ENCODE assay signal across 19 mouse cellular contexts in genomic region chr3:92689154-92689553, GRCm38 (mm10). TPM values are rescaled to one million over a fixed set of nuclear protein-coding genes. Genes with fewer than 3 reads are reported as not detected.
DNase-seq lines count a peak whose midpoint lies in the region; TF ChIP-seq lines count a peak whose summit lies in the region.
"Not testable (repeated sequence)": the region's sequence is repeated elsewhere in the genome, so short reads cannot be mapped to it uniquely, and the experiment has no call there.
"Had no signal": no experiment of that assay in that cellular context is flagged by ENCODE, and none has a peak within 500 bp of the region (broad histone marks: within the 10 kb centered on the region; RNA-seq: fewer than 3 reads in every experiment).

No protein-coding gene starts in this region.

- not testable (repeated sequence) for TF ChIP-seq EP300 in ES-Bruce4 (IDR thresholded peaks at IDR 0.05; ENCODE audit: insufficient read depth, low read depth, low read length)

- peak; percentile 21 for DNase-seq in adrenal gland, postnatal 25 days
- DNase-seq in cerebellum, postnatal 10 days, result peak; percentile 38 to 46
- peak; percentile 90 for DNase-seq in heart, adult 11 months
- peak; percentile 30 for DNase-seq in kidney, postnatal 10 days
- peak; percentile 8 for DNase-seq in lung, postnatal 14 days
- DNase-seq in right cerebral cortex, postnatal 10 days (ENCODE audit: low spot score in 2 of 2), result peak; percentile 19 to 22
- peak; percentile 11 for DNase-seq in urinary bladder, postnatal 14 days (ENCODE audit: low spot score)

- TF ChIP-seq CTCF in ES-Bruce4 (IDR thresholded peaks at IDR 0.05; ENCODE audit: low read depth, low read length), result not testable (repeated sequence)

- TF ChIP-seq POLR2A in ES-Bruce4 (IDR thresholded peaks at IDR 0.05; ENCODE audit: insufficient read depth, low read length), result not testable (repeated sequence)

- H3K4me3 ChIP-seq in ES-Bruce4 (ENCODE audit: low read depth, low read length), result peak overlapping the region; percentile 50

- H3K4me1 ChIP-seq in ES-Bruce4 (ENCODE audit: control insufficient read depth, insufficient read depth, low read length), result not testable (repeated sequence)

- H3K27ac ChIP-seq in ES-Bruce4 (ENCODE audit: insufficient read depth, low read length), result not testable (repeated sequence)

- not testable (repeated sequence) for H3K27me3 ChIP-seq in ES-Bruce4 (ENCODE audit: control insufficient read depth, insufficient read depth, low read length, poor library complexity, severe bottlenecking)

- not testable (repeated sequence) for H3K36me3 ChIP-seq in ES-Bruce4 (ENCODE audit: control insufficient read depth, insufficient read depth, low read length, poor library complexity, severe bottlenecking)

- H3K9ac ChIP-seq in ES-Bruce4 (ENCODE audit: low read depth, poor library complexity, severe bottlenecking), result not testable (repeated sequence)

- H3K9me3 ChIP-seq in ES-Bruce4 (replicated peaks; ENCODE audit: control insufficient read depth, insufficient read depth, low read length, poor library complexity, severe bottlenecking), result not testable (repeated sequence)

RNA-seq across cellular contexts. Expression of gene Lce1d, which starts 2.1 kb away (rescaled TPM):
- polyA plus RNA-seq in ES-Bruce4 (2011; ENCODE audit: insufficient read depth, insufficient read length, low read depth, missing spikeins), result not detected in 2 replicates
- not detected in 2 replicates for total RNA-seq in adrenal gland, postnatal 25 days (2021)
- total RNA-seq: heart, adult 2 months; hematopoietic stem cell, adult 5-6 weeks; layer of hippocampus, postnatal 10 days; left cerebral cortex, postnatal 14 days; liver, adult 2 months had no signal
- polyA plus RNA-seq: embryonic facial prominence, embryonic 12.5 days; forebrain, embryonic 11.5 days; heart, adult 2 months; kidney, embryonic 15.5 days; liver, adult 2 months; lung, postnatal 0 days; midbrain, embryonic 15.5 days; neural tube, embryonic 12.5 days had no signal

RNA-seq across cellular contexts. Expression of gene Lce1c, which starts 10.1 kb away (rescaled TPM):
- polyA plus RNA-seq in ES-Bruce4 (2011; ENCODE audit: insufficient read depth, insufficient read length, low read depth, missing spikeins), result not detected in 2 replicates
- not detected in 2 replicates for total RNA-seq in adrenal gland, postnatal 25 days (2021)
- total RNA-seq: heart, adult 2 months; hematopoietic stem cell, adult 5-6 weeks; layer of hippocampus, postnatal 10 days; left cerebral cortex, postnatal 14 days; liver, adult 2 months had no signal
- polyA plus RNA-seq: embryonic facial prominence, embryonic 12.5 days; forebrain, embryonic 11.5 days; heart, adult 2 months; kidney, embryonic 15.5 days; liver, adult 2 months; lung, postnatal 0 days; midbrain, embryonic 15.5 days; neural tube, embryonic 12.5 days had no signal

RNA-seq across cellular contexts. Expression of gene Lce1a2, which starts 19.0 kb away (rescaled TPM):
- not detected in 2 replicates for polyA plus RNA-seq in ES-Bruce4 (2011; ENCODE audit: insufficient read depth, insufficient read length, low read depth, missing spikeins)
- total RNA-seq in adrenal gland, postnatal 25 days (2021), result not detected in 2 replicates
- total RNA-seq: heart, adult 2 months; hematopoietic stem cell, adult 5-6 weeks; layer of hippocampus, postnatal 10 days; left cerebral cortex, postnatal 14 days; liver, adult 2 months had no signal
- polyA plus RNA-seq: embryonic facial prominence, embryonic 12.5 days; forebrain, embryonic 11.5 days; heart, adult 2 months; kidney, embryonic 15.5 days; liver, adult 2 months; lung, postnatal 0 days; midbrain, embryonic 15.5 days; neural tube, embryonic 12.5 days had no signal

RNA-seq across cellular contexts. Expression of gene Lce1e, which starts 19.7 kb away (rescaled TPM):
- not detected in 2 replicates for polyA plus RNA-seq in ES-Bruce4 (2011; ENCODE audit: insufficient read depth, insufficient read length, low read depth, missing spikeins)
- not detected in 2 replicates for total RNA-seq in adrenal gland, postnatal 25 days (2021)
- total RNA-seq: heart, adult 2 months; hematopoietic stem cell, adult 5-6 weeks; layer of hippocampus, postnatal 10 days; left cerebral cortex, postnatal 14 days; liver, adult 2 months had no signal
- polyA plus RNA-seq: embryonic facial prominence, embryonic 12.5 days; forebrain, embryonic 11.5 days; heart, adult 2 months; kidney, embryonic 15.5 days; liver, adult 2 months; lung, postnatal 0 days; midbrain, embryonic 15.5 days; neural tube, embryonic 12.5 days had no signal

RNA-seq across cellular contexts. Expression of gene Lce1f, which starts 31.0 kb away (rescaled TPM):
- polyA plus RNA-seq in ES-Bruce4 (2011; ENCODE audit: insufficient read depth, insufficient read length, low read depth, missing spikeins), result not detected in 2 replicates
- not detected in 2 replicates for total RNA-seq in adrenal gland, postnatal 25 days (2021)
- total RNA-seq: heart, adult 2 months; hematopoietic stem cell, adult 5-6 weeks; layer of hippocampus, postnatal 10 days; left cerebral cortex, postnatal 14 days; liver, adult 2 months had no signal
- polyA plus RNA-seq: embryonic facial prominence, embryonic 12.5 days; forebrain, embryonic 11.5 days; heart, adult 2 months; kidney, embryonic 15.5 days; liver, adult 2 months; lung, postnatal 0 days; midbrain, embryonic 15.5 days; neural tube, embryonic 12.5 days had no signal

Comparison
In these comparisons a context has a peak if more than half of its experiments do, and no peak if none do; other contexts are left out.
1. DNase-seq: peak in every context shown above with its lines; median percentile 90 in heart, adult 11 months; 42 in cerebellum, postnatal 10 days; 30 in kidney, postnatal 10 days; 21 in adrenal gland, postnatal 25 days; 20 in right cerebral cortex, postnatal 10 days; 11 in urinary bladder, postnatal 14 days; 8 in lung, postnatal 14 days.